Mouse (Mus musculus): ENCODE measurements around the gene Zfp871.

Gene Zfp871

DNA sequence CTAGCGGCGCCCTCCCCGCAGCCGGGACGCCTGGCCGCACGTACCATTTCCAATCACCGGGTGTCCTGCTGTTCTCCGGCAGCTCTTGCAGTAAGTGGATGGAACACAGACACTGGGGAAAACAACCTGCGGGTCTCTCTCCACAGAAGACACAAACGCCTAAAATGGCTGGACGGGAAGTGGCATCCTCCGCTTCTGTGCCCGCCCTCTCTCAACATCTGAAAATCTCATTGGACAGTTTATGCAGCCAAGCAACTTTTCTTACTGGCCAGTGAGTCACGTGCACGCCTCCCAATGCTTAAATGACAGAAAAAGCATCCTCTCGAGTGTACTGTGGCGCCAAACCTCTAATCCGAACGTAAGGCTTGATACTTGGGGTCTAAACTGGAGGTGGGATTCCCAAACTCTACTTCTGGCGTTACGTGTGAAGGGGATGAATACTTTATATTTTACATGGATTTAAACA is at the start of gene Zfp871:
Gene Zfp871, minus strand, starts transcription at position 194 of the 466 bp plus-strand sequence.
- DNase-seq (ENCODE audit: low spot score) = peak; percentile 89

GRCm38 (mm10) chr17:32830418-32830782 is 42.3 kb upstream of the Zfp871 start:
- no peak for DNase-seq (ENCODE audit: low spot score)

DNA sequence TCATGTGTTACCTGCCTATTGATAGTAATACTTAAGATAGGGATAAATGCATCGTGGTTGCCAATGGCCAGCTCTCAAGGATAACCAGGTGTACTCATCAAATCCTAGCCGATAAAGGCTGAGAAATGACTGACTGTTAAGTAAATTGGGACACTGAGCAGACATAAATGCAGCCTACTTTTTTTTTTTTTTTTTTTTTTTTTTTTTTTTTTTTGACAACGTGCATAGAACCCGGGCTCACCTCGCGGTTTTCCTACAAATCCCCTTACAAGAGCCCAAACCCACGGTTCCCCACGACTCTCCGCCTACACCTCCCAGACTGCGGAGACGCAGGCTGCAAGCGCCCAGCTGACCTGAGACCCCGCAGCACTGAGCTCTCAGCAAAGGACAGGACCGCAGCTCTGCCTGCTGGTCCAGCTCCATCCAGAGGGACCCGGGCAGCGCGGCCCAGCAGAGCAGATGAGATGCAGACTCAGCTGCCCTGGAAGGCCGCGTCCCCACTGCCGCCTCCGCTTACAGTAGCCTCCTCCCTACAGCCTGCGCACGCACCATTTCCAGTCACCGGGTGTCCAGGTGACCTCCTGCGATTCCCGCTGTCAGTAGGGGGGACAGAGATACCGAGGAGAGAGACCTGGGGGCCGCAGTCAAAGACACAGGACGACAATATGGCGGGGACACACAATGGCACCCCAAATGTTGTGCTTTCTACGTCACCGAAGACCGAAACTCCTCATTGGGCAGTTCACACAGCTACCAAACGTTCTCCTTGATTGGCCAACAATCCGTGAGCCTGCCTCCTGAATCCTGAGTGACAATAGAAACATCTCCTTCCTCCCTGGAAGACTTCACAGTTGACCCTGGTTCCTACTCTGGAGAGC is 41.7 kb upstream of the Zfp871 start, which contains the start of gene Zfp799:
Gene Zfp799, minus strand, starts transcription at position 722 of the 878 bp plus-strand sequence.
- DNase-seq (ENCODE audit: low spot score) = peak; percentile 62

- no peak for DNase-seq (ENCODE audit: low spot score)
Observed at GRCm38 (mm10) chr17:32816074-32816784, 28.1 kb upstream of the Zfp871 start.

- DNase-seq (ENCODE audit: low spot score) = no peak
Observed at GRCm38 (mm10) chr17:32814136-32814535, 26.0 kb upstream of the Zfp871 start.

DNA sequence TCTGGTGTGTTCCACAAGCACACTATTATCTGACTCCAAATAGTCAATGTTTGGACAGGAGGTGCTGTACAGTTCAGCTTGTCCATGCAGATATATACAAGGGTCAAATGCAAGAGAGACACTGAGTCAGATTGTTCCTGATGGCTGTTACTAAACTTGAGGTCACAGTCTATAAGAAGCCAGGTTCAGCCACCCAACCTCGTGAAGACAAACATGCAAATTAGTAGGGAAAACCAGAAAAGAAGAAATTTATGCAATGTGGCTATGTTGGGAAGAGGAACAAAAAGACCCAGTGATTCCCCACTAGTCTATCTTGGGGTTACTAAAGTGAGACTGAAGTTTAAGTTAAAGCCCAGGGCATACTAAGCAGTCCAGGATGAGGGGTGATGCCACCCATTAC is 22.6 kb upstream of the Zfp871 start:
- no peak for DNase-seq (ENCODE audit: low spot score)

DNA sequence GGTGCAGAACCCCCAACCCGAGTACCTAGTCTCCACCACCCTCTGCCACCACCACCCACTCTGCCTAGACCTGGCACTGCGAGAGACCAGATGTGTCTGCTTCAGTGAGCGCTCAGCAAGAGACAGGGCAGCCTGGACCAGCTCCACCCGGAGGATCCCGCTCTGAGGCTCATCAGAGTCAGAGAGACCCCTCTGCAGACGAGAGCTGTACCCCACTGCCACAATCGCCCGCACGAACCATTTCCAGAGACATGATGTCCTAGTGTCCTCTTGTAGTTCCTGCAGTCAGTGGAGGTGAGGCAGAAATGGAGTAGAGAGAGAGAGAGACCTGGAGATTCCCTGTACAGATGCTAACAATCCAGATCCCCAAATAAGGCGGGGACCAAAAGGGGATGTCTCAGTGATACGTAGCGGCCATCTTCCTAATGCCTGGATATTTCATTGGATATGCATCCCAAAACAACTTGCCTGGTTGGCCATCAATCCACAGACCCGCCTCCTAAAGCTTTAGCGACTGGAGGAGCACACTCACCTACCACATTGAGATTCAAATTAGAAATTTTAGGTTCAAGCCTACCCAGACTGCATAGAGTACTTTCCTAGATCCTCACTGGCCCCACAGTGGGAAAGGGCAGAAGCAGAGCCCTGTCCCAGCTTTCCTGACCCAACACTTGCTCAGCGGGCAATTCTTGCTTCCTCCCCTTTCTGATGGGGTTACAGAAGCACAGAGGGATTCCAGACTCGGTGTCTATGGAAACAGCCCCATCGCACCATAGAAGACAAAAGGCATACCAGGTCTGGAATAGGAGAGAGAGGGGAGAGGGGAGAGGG is 21.7 kb upstream of the Zfp871 start, which contains the start of gene Zfp811:
Gene Zfp811, minus strand, starts transcription at position 388 of the 831 bp plus-strand sequence.
- no peak for DNase-seq (ENCODE audit: low spot score)

GRCm38 (mm10) chr17:32808921-32809320 is 20.8 kb upstream of the Zfp871 start:
- no peak for DNase-seq (ENCODE audit: low spot score)

DNA sequence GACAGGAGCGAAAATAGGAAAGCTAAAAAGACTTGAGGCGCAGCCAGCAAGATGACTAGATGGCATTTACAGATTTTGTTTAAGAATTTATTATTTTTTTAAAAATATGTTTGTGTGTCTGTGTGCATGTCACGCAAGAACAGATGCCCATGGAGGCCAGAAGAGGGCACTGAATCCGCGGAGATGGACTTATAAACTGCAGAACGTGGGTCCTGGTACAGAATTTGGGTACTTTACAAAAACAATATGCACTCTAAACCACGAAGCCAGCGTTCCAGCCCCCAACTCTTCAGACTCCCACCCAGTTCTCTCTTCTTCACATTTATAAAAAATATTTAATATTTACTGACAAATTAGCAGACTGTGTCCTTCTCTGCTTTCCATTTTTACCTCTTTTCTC is 1.2 kb upstream of the Zfp871 start:
- DNase-seq (ENCODE audit: low spot score) = no peak

- DNase-seq (ENCODE audit: low spot score) = no peak
Observed at GRCm38 (mm10) chr17:32788576-32788975, 489 bp upstream of the Zfp871 start.

GRCm38 (mm10) chr17:32787436-32788093 is 522 bp downstream of the Zfp871 start:
- no peak for DNase-seq (ENCODE audit: low spot score)

DNA sequence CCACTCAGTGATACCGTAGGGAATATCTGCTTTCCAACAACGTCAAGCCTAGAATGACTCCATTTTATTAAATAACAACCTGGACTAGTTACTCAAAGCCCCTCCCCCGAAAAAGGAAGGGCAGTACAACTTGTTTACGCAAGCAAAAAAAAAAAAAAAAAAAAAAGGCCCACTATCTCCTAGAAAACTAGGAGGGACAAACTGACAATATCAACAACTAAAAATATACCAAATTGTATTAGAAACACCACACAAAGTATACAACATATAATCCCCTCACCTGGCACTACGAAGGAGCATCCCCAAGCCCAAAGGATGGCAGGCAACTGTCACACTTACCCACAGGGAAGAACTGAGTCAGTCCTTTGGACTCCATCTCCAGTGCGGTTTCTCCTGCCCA is 1.1 kb downstream of the Zfp871 start:
- DNase-seq (ENCODE audit: low spot score) = no peak

GRCm38 (mm10) chr17:32785656-32786055 is 2.4 kb downstream of the Zfp871 start:
- no peak for DNase-seq (ENCODE audit: low spot score)

- peak; percentile 30 for DNase-seq (ENCODE audit: low spot score)
Observed at GRCm38 (mm10) chr17:32777564-32777963, 10.5 kb downstream of the Zfp871 start.

- DNase-seq (ENCODE audit: low spot score) = no peak
Observed at GRCm38 (mm10) chr17:32771213-32771612, 16.9 kb downstream of the Zfp871 start.

DNA sequence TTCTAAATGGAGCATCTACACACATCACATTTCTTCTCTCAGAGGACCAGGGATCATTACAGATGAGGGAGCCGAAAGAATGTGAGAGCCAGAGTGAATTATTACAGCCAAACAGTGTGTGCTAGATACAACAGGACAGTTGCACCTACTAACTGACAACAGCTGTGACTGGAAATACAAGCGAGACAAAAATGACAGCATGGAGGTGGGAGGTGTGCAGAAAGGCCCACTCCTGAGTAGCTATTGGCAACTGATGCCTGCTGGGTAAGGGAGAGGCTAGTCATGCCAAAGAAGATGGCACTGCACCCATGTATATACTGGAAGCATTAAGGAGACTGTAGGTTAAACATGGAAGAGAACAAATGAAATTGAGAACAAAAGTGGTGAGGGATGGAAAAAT is 21.7 kb downstream of the Zfp871 start:
- no peak for DNase-seq (ENCODE audit: low spot score)

DNA sequence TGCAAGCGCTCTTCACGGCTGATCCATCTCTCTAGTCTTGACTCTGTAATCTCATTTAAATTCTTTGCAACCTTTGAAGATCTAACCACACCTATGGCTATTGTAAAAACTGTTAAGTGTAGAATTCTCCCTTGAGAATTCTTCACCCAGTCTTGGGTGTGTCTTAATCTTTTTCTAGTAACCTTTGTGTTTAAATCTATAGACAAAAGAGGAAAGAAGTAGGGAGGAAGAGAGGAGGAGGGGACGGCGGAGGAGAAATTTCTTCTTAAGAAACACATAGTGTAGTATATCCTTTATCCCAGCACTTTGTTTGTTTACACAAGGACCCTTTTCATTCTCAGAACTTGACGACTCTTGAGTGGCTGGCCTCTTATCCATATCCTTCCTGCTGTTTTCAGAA is 30.8 kb downstream of the Zfp871 start:
- DNase-seq (ENCODE audit: low spot score) = no peak

- no peak for DNase-seq (ENCODE audit: low spot score)
Observed at GRCm38 (mm10) chr17:32753634-32754033, 34.5 kb downstream of the Zfp871 start.

DNA sequence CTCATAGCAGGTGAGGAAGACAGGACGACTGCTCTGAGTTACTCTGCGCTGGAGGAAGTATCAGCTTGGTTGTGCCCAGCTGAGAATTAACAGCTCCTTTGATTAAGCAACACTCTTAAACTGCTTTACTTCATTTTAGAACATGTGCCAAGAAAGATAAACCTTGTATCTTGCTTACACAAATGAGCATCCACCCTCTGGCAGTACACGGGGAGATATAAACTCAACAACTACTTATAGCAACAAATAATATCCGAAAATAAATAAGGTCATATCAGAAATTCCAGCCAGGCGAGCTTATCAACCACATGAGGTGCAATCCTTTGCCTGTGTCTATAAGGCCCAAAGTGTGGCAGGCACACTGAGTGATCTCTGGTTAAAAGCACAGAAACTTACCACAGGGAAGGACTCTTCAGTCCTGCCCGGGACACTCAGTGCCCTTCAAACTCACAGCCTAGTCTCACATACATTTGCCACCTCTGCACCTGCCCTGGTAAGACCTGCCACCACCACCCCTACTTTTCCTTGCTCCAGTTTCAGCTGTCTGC is 35.2 kb downstream of the Zfp871 start:
- no peak for DNase-seq (ENCODE audit: low spot score)

GRCm38 (mm10) chr17:32750611-32751010 is 37.5 kb downstream of the Zfp871 start:
- no peak for DNase-seq (ENCODE audit: low spot score)

DNA sequence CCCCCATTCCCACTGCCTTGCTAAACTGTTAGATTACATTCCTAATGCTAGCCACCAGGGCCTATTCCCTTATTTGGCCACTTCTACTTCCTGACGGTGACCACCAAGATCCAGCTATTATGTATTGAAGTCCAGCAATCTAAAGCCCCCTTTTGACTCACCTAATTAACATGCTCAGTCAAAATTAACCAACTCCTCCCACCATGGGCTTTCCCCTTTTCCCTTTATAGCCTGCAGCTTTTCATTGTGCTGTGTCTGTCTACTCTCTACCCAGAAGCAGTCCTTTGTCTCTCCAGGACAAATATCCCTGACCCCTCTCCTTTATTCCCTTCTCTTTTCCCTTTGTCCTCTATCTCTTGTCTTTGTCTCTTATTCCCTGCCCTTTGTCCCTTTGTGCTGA is 47.0 kb downstream of the Zfp871 start:
- DNase-seq (ENCODE audit: low spot score) = no peak
